Mouse (Mus musculus) heart, postnatal 0 days (tissue): ENCODE measurements around the gene Rrbp1. TPM values are rescaled to one million over a fixed set of nuclear protein-coding genes. Genes with fewer than 3 reads are reported as not detected.

Experiments
- ATAC-seq: fragments of 200-750 bp; cut with Nextera tagmentation; 2 replicates; pipeline ENCODE4 v1.8.0; 2017; ENCODE audit warnings: low read depth, moderate number of reproducible peaks, moderate library complexity; ENCODE audit not compliant: insufficient read depth
- DNase-seq: peaks from one replicate; pipeline ENCODE4 v3.0.0-alpha.2; 2016; ENCODE audit warnings: low spot score
- H3K27ac ChIP-seq: fragments of 300-500 bp; sonication (generic); 2 replicates; pipeline ENCODE4 v1.5.1; 2014; ENCODE audit warnings: low read depth, mild to moderate bottlenecking
- H3K27me3 ChIP-seq: fragments of 300-500 bp; sonication (generic); 2 replicates; pipeline ENCODE4 v1.6.1; 2014; ENCODE audit warnings: low read length, mixed read lengths; ENCODE audit not compliant: control insufficient read depth, insufficient read depth
- H3K36me3 ChIP-seq: fragments of 300-500 bp; sonication (generic); replicated peaks from 2 replicates; pipeline ENCODE4 v1.6.1; 2014; ENCODE audit warnings: low read length, mixed read lengths; ENCODE audit not compliant: control insufficient read depth, insufficient read depth
- H3K4me1 ChIP-seq: fragments of 300-500 bp; sonication (generic); 2 replicates; pipeline ENCODE4 v1.6.1; 2014; ENCODE audit warnings: antibody characterized with exemption; ENCODE audit not compliant: control insufficient read depth, insufficient read depth
- H3K4me2 ChIP-seq: fragments of 300-500 bp; sonication (generic); 2 replicates; pipeline ENCODE4 v1.6.1; 2014; ENCODE audit warnings: low read depth, mild to moderate bottlenecking, low read length, moderate library complexity
- H3K4me3 ChIP-seq: fragments of 300-500 bp; sonication (generic); 2 replicates; pipeline ENCODE4 v1.5.1; 2014; ENCODE audit warnings: low read depth, low read length
- H3K9ac ChIP-seq: fragments of 300-500 bp; sonication (generic); replicated peaks from 2 replicates; pipeline ENCODE4 v1.6.1; 2014; ENCODE audit warnings: low read depth, low read length, mixed read lengths
- H3K9me3 ChIP-seq: fragments of 300-500 bp; sonication (generic); replicated peaks from 2 replicates; pipeline ENCODE4 v1.6.1; 2016; ENCODE audit warnings: low read length; ENCODE audit not compliant: control insufficient read depth
- CTCF ChIP-seq: IDR thresholded peaks from 2 replicates; pipeline ENCODE4 v1.5.1; 2016; ENCODE audit warnings: antibody characterized with exemption, control low read depth, low read depth
- EP300 ChIP-seq: IDR thresholded peaks from 2 replicates; pipeline ENCODE4 v1.6.1; 2016; ENCODE audit warnings: antibody characterized with exemption, low read depth
- WGBS: fragments of 180-500 bp; shearing (Covaris S2); extraction: QIAGEN DNeasy Blood & Tissue Kit; methylation state at CpG from one replicate; pipeline ENCODE4 v1.1.7; 2014; 5-methylcytosine and 5-hydroxymethylcytosine counted together
- polyA plus RNA-seq: library from polyadenylated mRNA; unstranded; fragments of >200 nt; fragmentation: Nextera tagmentation; extraction: Ambion mirVana; gene quantifications from 2 replicates; pipeline ENCODE4 v1.2.1, GENCODE M21; 2015
- total RNA-seq: library from RNA; depleted of rRNA; stranded (reverse); fragments of >200 nt; gene quantifications from 2 replicates; pipeline ENCODE4 v1.2.3, GENCODE M21; 2014; ENCODE audit warnings: low replicate concordance

Rrbp1 gene
- total and polyA plus RNA-seq, 2 experiments from 2014 or later = 49.3 to 53.0 TPM

DNA sequence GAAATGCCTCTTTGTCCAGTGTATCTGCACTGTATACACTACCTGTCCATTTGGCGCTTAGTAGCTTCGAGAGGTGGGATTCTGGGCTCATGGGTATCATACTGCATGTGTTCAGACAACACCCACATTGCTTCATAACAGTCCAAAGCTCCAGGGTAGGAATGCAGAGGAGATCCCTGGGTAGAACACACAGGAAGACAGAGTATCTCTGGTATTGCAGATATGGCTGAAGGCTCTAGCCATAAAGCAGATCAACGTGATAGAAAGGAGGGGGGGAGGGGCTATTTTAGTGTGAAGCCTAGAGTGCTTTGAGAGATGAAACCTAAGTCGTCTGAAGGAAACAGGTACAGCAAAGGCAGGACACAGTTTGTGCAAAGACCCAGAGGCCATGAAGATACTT lies 15.4 kb upstream of the Rrbp1 start:
- no peak for TF ChIP-seq CTCF
- no peak overlapping the region for H3K4me3 ChIP-seq
- H3K27ac ChIP-seq = no peak overlapping the region
- no peaks in the 10 kb centered on the region for H3K27me3 ChIP-seq
- H3K4me2 ChIP-seq = no peak overlapping the region
- no peak overlapping the region for H3K9ac ChIP-seq
- no peak for DNase-seq
- H3K4me1 ChIP-seq = no peaks in the 10 kb centered on the region
- ATAC-seq = no peak
- H3K36me3 ChIP-seq = no peaks in the 10 kb centered on the region
- no peaks in the 10 kb centered on the region for H3K9me3 ChIP-seq
- WGBS = 68% methylated on average over 4 of the region's 4 CpGs

DNA sequence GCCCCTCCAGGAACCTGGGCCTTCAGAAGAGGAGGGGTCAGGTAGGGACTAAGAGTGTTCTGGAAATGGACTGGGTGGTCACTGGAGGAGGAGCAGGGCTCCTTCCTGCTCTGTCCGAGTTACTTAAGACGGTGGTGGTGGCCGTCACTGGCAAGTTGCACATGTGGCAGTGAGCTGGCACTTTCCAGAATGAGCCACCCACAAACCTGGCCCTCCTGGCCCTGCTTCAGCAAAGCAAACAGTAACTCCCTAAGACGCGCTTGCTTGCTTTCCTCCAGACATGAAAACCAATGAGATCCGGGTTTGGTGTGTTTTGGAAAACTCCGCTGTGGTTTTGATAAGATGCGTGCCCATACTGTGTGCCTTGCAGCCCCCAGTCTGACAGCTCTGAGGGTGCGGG lies 14.3 kb upstream of the Rrbp1 start:
- TF ChIP-seq EP300 (no peak), CTCF (no peak)
- WGBS = 78% methylated on average over 9 of the region's 9 CpGs
- H3K4me3 ChIP-seq = no peak overlapping the region
- H3K9me3 ChIP-seq = no peaks in the 10 kb centered on the region
- no peak overlapping the region for H3K9ac ChIP-seq
- DNase-seq = no peak
- no peaks in the 10 kb centered on the region for H3K4me1 ChIP-seq
- no peak overlapping the region for H3K4me2 ChIP-seq
- no peak for ATAC-seq
- no peak overlapping the region for H3K27ac ChIP-seq
- no peaks in the 10 kb centered on the region for H3K36me3 ChIP-seq
- H3K27me3 ChIP-seq = no peaks in the 10 kb centered on the region

DNA sequence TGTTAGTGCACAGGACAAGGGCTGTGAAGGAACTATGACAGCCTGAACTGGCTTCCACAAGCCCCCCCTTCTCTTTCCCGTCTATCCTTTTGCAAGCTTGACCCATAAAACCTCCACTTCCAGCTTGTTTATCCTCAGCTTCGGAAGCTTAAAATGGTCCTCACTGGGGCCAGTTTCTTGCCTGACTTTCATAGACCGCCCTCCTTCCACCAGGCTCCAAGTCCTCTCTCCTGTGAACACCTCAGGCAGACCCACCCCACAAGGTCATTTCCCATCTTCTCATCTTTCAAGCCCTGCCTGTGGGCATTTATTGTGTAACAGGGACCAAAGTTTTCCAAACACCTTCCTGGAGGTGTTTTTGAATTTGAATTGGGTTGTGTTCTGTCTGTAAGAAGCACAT lies 11.4 kb upstream of the Rrbp1 start:
- Histone ChIP-seq H3K4me1 (no peaks in the 10 kb centered on the region), H3K27me3 (no peaks in the 10 kb centered on the region), H3K9ac (no peak overlapping the region), H3K9me3 (no peaks in the 10 kb centered on the region), H3K36me3 (no peaks in the 10 kb centered on the region), H3K4me2 (no peak overlapping the region), H3K27ac (no peak overlapping the region), H3K4me3 (no peak overlapping the region)
- no peak for DNase-seq
- TF ChIP-seq CTCF (no peak), EP300 (no peak)
- ATAC-seq = no peak
- WGBS = 85% methylated on average over 3 of the region's 3 CpGs

DNA sequence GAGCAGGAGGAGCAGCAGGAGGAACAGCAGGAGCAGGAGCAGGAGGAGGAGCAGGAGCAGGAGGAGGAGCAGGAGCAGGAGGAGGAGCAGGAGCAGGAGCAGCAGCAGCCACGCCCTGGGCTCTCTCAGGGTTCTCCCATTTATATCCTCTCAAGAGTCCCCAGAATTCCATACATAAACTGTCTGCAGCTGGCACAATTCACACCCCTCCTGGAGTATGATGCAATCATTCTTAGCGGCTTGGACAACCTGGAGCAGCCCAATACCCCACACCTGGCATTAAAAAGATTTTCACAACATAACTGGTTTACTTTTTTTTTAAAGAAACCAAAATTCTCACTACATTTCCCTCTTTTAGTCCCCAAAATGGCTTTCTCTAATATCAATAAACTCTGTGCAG lies 8.9 kb upstream of the Rrbp1 start:
- Histone ChIP-seq H3K9me3 (no peaks in the 10 kb centered on the region), H3K36me3 (no peaks in the 10 kb centered on the region), H3K4me2 (no peak overlapping the region), H3K27ac (no peak overlapping the region), H3K27me3 (no peaks in the 10 kb centered on the region), H3K4me3 (no peak overlapping the region), H3K9ac (no peak overlapping the region), H3K4me1 (no peaks in the 10 kb centered on the region)
- TF ChIP-seq EP300 = no peak
- ATAC-seq = no peak
- WGBS = 38% methylated on average over 2 of the region's 2 CpGs
- DNase-seq = no peak

DNA sequence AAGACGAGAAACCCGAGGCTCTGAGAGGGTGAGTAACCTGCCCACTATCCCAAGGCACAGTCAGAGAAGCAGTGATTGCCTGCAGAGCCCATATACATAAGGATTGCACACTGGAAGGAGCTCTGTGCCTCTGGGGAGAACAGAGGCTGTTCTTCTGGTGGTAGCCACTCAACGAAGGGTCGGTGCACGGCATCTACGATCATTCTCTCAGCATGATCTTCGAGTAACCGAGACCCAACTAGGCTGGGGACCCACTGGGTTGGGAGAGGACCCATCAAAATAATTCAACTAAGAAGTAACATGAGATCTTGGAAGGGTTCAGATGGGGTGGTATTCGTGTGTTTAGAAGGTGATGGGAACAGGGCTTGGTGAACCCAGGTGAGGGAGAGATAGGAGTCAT lies 4.8 kb upstream of the Rrbp1 start:
- no peak for DNase-seq
- TF ChIP-seq CTCF = no peak
- no peak for TF ChIP-seq EP300
- H3K27ac ChIP-seq = no peak overlapping the region
- H3K36me3 ChIP-seq = no peaks in the 10 kb centered on the region
- no peak overlapping the region for H3K9ac ChIP-seq
- H3K4me2 ChIP-seq = no peak overlapping the region
- no peak overlapping the region for H3K4me3 ChIP-seq
- 79% methylated on average over 9 of the region's 9 CpGs for WGBS
- no peaks in the 10 kb centered on the region for H3K4me1 ChIP-seq
- no peak for ATAC-seq
- no peaks in the 10 kb centered on the region for H3K27me3 ChIP-seq
- no peaks in the 10 kb centered on the region for H3K9me3 ChIP-seq

DNA sequence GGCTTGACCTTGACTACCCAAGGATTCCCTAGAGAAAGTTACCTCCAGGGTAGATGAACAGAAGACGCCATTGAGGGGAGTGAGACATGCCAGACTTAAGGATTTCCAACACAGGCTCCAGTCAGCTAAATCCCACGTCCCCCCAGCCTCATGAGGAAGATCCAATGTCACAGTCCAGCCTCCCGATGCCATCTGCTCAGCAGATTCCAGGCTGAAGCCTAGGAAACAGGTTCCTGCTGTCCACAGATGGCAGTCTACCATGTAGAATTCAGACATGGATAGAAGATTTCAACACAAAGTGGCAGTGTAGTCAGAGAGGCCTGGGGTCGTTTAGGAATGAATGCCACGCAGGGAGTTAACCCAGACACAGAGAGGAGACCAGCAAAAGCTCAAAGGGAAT lies 3.4 kb upstream of the Rrbp1 start:
- Histone ChIP-seq H3K9me3 (no peaks in the 10 kb centered on the region), H3K4me3 (no peak overlapping the region), H3K9ac (no peak overlapping the region), H3K36me3 (no peaks in the 10 kb centered on the region), H3K4me1 (peaks cover 4% of the 10 kb centered on the region; the same call in 1 of the 2 replicates), H3K27ac (no peak overlapping the region), H3K27me3 (no peaks in the 10 kb centered on the region), H3K4me2 (no peak overlapping the region)
- WGBS = 55% methylated on average over 5 of the region's 5 CpGs
- TF ChIP-seq CTCF (no peak), EP300 (no peak)
- DNase-seq (no peak), ATAC-seq (no peak)
